Mouse (Mus musculus) CD4-positive naive resting alpha-beta T cell, adult 57 days (primary cell): ENCODE results near the gene Cd5. TPM values are rescaled to one million over a fixed set of nuclear protein-coding genes. Genes with fewer than 3 reads are reported as not detected.

Source experiments
- total RNA-seq: library from RNA; stranded (reverse); gene quantifications from one replicate; pipeline ENCODE4 v1.2.4, GENCODE M21; 2023

Gene Cd5
- 341 TPM for total RNA-seq

DNA sequence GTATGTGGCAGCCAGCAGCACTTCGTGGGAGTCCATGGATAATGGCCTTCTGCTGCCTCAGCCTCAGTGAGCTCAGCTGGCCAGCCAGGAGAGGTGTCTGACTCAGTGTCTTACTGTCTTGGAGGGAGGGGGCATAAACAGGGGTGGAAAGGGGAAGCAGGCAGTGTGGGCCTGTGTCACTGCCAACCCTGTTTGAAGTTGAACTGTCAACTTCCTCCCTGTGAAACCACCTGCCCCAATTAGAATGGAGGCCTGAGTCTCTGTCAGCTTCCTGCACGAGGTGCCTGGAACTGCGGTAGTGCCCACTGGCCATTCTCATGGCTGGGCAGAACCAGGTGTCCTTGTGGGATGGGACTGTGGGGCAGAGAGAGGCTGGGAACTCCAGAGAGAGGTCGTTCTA is at the start of gene Cd5:
Gene Cd5, minus strand, starts transcription at position 192 of the 400 bp plus-strand sequence.

DNA sequence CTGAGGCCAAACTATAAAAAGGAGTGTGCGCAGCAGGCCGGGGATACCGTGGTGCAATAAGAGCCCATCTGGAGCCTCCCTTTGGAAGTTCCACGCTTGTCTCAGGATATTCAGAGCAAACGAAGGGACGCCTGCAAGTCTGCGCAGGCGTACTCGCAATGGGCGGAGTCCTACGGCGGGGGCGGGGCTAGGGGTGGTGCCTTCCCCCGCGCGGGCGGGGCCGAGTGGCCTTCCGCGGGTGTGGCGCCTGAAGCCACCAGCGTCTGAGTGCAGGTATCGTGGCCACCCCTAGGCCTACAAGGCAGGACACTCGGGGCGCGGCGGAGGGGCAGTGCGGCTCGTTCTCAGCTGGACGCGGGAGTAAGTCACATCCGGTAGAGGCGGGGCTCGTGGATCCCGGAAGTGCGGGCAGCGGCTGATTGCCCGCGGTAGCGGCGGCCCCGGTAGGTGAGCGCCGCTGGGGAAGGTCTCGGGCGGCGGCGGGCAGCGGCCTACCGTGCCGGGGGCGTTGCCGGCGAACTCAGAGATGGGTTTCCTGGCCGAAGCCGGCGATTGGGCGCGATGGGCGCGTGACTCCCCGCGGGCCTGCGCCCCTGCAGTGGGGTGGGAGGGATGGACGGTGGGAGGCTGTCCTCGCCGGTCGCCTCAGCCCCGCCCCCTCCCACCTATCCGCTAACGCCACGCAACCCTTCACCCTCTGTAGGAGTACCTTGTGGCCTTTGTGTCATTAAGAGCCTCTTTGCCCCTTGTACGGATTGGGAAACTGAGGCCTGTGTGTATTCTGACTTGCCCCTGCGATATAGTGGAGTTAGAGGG is 50.1 kb downstream of the Cd5 start, which contains the start of gene Vps37c:
Gene Vps37c, plus strand, starts transcription at position 199 of the 816 bp plus-strand sequence.

DNA sequence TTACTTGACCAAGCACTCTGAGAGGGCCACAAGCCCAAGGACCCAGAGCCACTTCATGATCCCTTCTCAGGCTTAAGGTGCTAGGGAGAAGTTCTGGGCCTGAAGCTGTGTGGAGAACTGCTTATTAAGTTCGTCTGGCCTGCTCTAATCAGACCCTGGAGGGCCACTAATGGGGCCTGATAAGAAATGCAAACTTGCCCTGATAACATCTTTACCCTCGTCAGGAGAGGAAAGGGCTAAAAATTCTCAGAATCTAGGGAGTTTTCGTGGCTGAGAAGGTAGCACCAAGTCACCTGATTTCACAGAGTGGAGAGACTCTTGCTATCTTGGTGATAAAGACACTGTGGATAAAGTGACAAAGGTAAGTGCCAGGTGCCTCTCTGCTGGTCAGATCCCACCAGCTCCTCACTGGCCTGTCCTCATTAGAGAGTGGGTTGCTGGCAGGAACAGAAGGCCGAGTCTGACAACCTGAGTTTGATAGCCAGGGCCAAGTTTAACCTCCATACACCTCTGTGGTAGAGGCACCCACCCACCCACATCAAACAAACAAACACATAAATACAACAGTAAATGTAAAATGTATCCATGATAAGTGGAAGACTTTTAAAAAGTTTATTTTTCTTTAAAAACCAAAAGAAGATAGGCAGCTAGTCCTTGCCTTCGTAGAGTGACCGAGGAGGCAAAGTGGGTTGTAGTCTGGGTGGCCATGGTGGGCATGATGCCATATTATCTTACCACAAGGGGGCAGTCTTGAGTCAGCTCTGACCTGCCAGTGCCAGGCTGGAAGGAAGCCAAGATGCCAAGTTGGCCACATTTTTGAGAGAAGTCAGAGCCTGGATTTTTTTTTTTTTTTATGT is 60.7 kb downstream of the Cd5 start, which contains the start of gene Pga5:
Gene Pga5, minus strand, starts transcription at position 157 of the 857 bp plus-strand sequence.

Other genes starting within 250 kb of the Cd5 start
- gene Cpsf7, start 213.7 kb downstream of the Cd5 start, total RNA-seq: 132 TPM
- 44.8 TPM for gene Sdhaf2, start 212.9 kb downstream of the Cd5 start, total RNA-seq
- 6.9 TPM for gene Tmem216, start 182.8 kb downstream of the Cd5 start, total RNA-seq
- gene Cyb561a3, start 161.8 kb downstream of the Cd5 start, total RNA-seq: 20.5 TPM
- 8.3 TPM for gene Tmem138, start 161.6 kb downstream of the Cd5 start, total RNA-seq
- 225 TPM for gene Ddb1, start 133.7 kb downstream of the Cd5 start, total RNA-seq
- 9.8 TPM for gene Tkfc, start 133.3 kb downstream of the Cd5 start, total RNA-seq
- 11.3 TPM for gene Vwce, start 104.8 kb downstream of the Cd5 start, total RNA-seq
- not detected for gene Pga5, start 60.9 kb downstream of the Cd5 start, total RNA-seq
- gene Vps37c, start 50.3 kb downstream of the Cd5 start, total RNA-seq: 24.4 TPM
- gene Cd6, start 91.1 kb upstream of the Cd5 start, total RNA-seq: 291 TPM
- 2.1 TPM for gene Slc15a3, start 100.7 kb upstream of the Cd5 start, total RNA-seq
- gene Tmem132a, start 130.9 kb upstream of the Cd5 start, total RNA-seq: 0.44 TPM
- gene Tmem109, start 143.0 kb upstream of the Cd5 start, total RNA-seq: 27.3 TPM
- gene Prpf19, start 156.2 kb upstream of the Cd5 start, total RNA-seq: 109 TPM
- gene Zp1, start 181.6 kb upstream of the Cd5 start, total RNA-seq: not detected
- not detected for gene Ptgdr2, start 198.2 kb upstream of the Cd5 start, total RNA-seq
- gene Ccdc86, start 210.3 kb upstream of the Cd5 start, total RNA-seq: 25.2 TPM
- not detected for gene Ms4a10, start 235.7 kb upstream of the Cd5 start, total RNA-seq